Mouse (Mus musculus) midbrain, embryonic 10.5 days (tissue): ENCODE results near the gene Gm17720. TPM values are rescaled to one million over a fixed set of nuclear protein-coding genes. Genes with fewer than 3 reads are reported as not detected.
"Not testable (repeated sequence)": the region's sequence is repeated elsewhere in the genome, so short reads cannot be mapped to it uniquely, and the experiment has no call there.

Source experiments
- DNase-seq: peaks from one replicate; pipeline ENCODE4 v3.0.0-alpha.2; 2017; ENCODE audit warnings: low spot score
- H3K27ac ChIP-seq: fragments of 300-500 bp; sonication (generic); replicated peaks from 2 replicates; pipeline ENCODE4 v1.5.1; 2016; ENCODE audit warnings: mild to moderate bottlenecking
- H3K27me3 ChIP-seq: fragments of 300-500 bp; sonication (generic); 2 replicates; pipeline ENCODE4 v1.6.1; 2016; ENCODE audit warnings: low read depth, mild to moderate bottlenecking; ENCODE audit not compliant: poor library complexity, severe bottlenecking
- H3K36me3 ChIP-seq: fragments of 300-500 bp; sonication (generic); 2 replicates; pipeline ENCODE4 v1.6.1; 2016; ENCODE audit warnings: mild to moderate bottlenecking, moderate library complexity
- H3K4me1 ChIP-seq: fragments of 300-500 bp; sonication (generic); 2 replicates; pipeline ENCODE4 v1.6.1; 2016
- H3K4me3 ChIP-seq: fragments of 300-500 bp; sonication (generic); 2 replicates; pipeline ENCODE4 v1.5.1; 2016; ENCODE audit warnings: mild to moderate bottlenecking, moderate library complexity
- H3K9me3 ChIP-seq: fragments of 300-500 bp; sonication (generic); replicated peaks from 2 replicates; pipeline ENCODE4 v1.6.1; 2016; ENCODE audit warnings: mild to moderate bottlenecking
- WGBS: fragments of 180-500 bp; shearing (Covaris S2); methylation state at CpG from one replicate; pipeline ENCODE4 v1.1.7; 2016; 5-methylcytosine and 5-hydroxymethylcytosine counted together
- polyA plus RNA-seq: library from polyadenylated mRNA; unstranded; fragments of >200 nt; fragmentation: Nextera tagmentation; extraction: Ambion mirVana; gene quantifications from 2 replicates; pipeline ENCODE4 v1.2.1, GENCODE M21; 2016

The Gm17720 gene
- polyA plus RNA-seq, 1 experiment from 2014 or later = not detected

GRCm38 (mm10) chr8:110033771-110034170 lies 68.8 kb downstream of the Gm17720 start:
- H3K36me3 ChIP-seq, H3K27ac ChIP-seq, H3K4me3 ChIP-seq, H3K27me3 ChIP-seq, H3K9me3 ChIP-seq: not testable (repeated sequence)
- 37% methylated on average over 8 of the region's 8 CpGs for WGBS
- peaks cover 13% of the 10 kb centered on the region for H3K4me1 ChIP-seq
- peak; percentile 21 for DNase-seq

Other genes with a start within 250 kb of the Gm17720 start
- gene Phlpp2, start 234.2 kb downstream of the Gm17720 start, polyA plus RNA-seq = 2.4 and 2.9 TPM in 2 replicates
- 0.31 and 0.56 TPM in 2 replicates for gene Marveld3, start 140.6 kb downstream of the Gm17720 start, polyA plus RNA-seq
- gene Tat, start 112.3 kb downstream of the Gm17720 start, polyA plus RNA-seq = not detected in 2 replicates
- gene Chst4, start 63.0 kb downstream of the Gm17720 start, polyA plus RNA-seq = 0.06 TPM in 1 of 2 replicates, not detected in the other
- gene Zfp612, start 23.0 kb downstream of the Gm17720 start, polyA plus RNA-seq = 9.7 and 11.2 TPM in 2 replicates
- not detected in 2 replicates for gene Gm21964, start 1.5 kb downstream of the Gm17720 start, polyA plus RNA-seq
- 1.8 and 2.4 TPM in 2 replicates for gene Calb2, start 65.5 kb upstream of the Gm17720 start, polyA plus RNA-seq
- 12.4 and 13.2 TPM in 2 replicates for gene Cmtr2, start 112.9 kb upstream of the Gm17720 start, polyA plus RNA-seq
- gene Hydin, start 164.2 kb upstream of the Gm17720 start, polyA plus RNA-seq = 0.05 and 0.14 TPM in 2 replicates